ENCODE assay signal across 19 mouse cellular contexts in genomic region chr7:64456176-64456575, GRCm38 (mm10). TPM values are rescaled to one million over a fixed set of nuclear protein-coding genes. Genes with fewer than 3 reads are reported as not detected.
A peak's percentile ranks its signal among the peaks of the same experiment; 100 is the strongest.
DNase-seq lines count a peak whose midpoint lies in the region; ATAC-seq and TF ChIP-seq lines count a peak whose summit lies in the region.
"Had no signal": no experiment of that assay in that cellular context is flagged by ENCODE, and none has a peak within 500 bp of the region (broad histone marks: within the 10 kb centered on the region; RNA-seq: fewer than 3 reads in every experiment).

No protein-coding gene starts in this region.

- H3K4me3 ChIP-seq in hindbrain, postnatal 0 days (ENCODE audit: low read length), result no peak overlapping the region
- no peak overlapping the region for H3K4me3 ChIP-seq in hindbrain, embryonic 12.5 days
- no peak overlapping the region for H3K4me3 ChIP-seq in midbrain, embryonic 14.5 days (replicated peaks; ENCODE audit: low read depth, low read length)
- no peak overlapping the region for H3K4me3 ChIP-seq in midbrain, embryonic 11.5 days (ENCODE audit: low read depth, low read length)
- H3K4me3 ChIP-seq: embryonic facial prominence, embryonic 15.5 days; erythroblast, embryonic 14.5 days; forebrain, embryonic 10.5 days; forebrain, embryonic 15.5 days; heart, embryonic 10.5 days; hindbrain, embryonic 13.5 days had no signal

- TF ChIP-seq POLR2A in brain, embryonic 14.5 days (IDR thresholded peaks at IDR 0.05; ENCODE audit: borderline replicate concordance, extremely low read depth, insufficient read depth, insufficient read length, poor library complexity, severe bottlenecking), result no peak

- no peak for ATAC-seq in hindbrain, postnatal 0 days
- no peak for ATAC-seq in hindbrain, embryonic 12.5 days (ENCODE audit: low FRiP score)
- ATAC-seq in midbrain, embryonic 14.5 days (ENCODE audit: low FRiP score, low TSS enrichment), result no peak
- no peak for ATAC-seq in midbrain, embryonic 11.5 days (ENCODE audit: low FRiP score)
- ATAC-seq: forebrain, embryonic 15.5 days had no signal

- H3K36me3 ChIP-seq in hindbrain, postnatal 0 days (ENCODE audit: insufficient read depth, low read length), result no peaks in the 10 kb centered on the region
- H3K36me3 ChIP-seq in hindbrain, embryonic 12.5 days, result no peaks in the 10 kb centered on the region
- no peaks in the 10 kb centered on the region for H3K36me3 ChIP-seq in midbrain, embryonic 14.5 days (ENCODE audit: control insufficient read depth, insufficient read depth, low read length)
- H3K36me3 ChIP-seq in midbrain, embryonic 11.5 days (ENCODE audit: control insufficient read depth, insufficient read depth, low read length), result no peaks in the 10 kb centered on the region
- H3K36me3 ChIP-seq: embryonic facial prominence, embryonic 15.5 days; forebrain, embryonic 10.5 days; forebrain, embryonic 15.5 days; heart, embryonic 10.5 days; hindbrain, embryonic 13.5 days had no signal

- TF ChIP-seq CTCF in hindbrain, postnatal 0 days (IDR thresholded peaks at IDR 0.05; ENCODE audit: low read depth), result no peak
- no peak for TF ChIP-seq CTCF in brain, embryonic 14.5 days (IDR thresholded peaks at IDR 0.05; ENCODE audit: borderline replicate concordance, extremely low read depth, insufficient read depth, insufficient read length)

- no peak overlapping the region for H3K9ac ChIP-seq in hindbrain, postnatal 0 days (replicated peaks; ENCODE audit: low read length)
- no peak overlapping the region for H3K9ac ChIP-seq in hindbrain, embryonic 12.5 days
- no peak overlapping the region for H3K9ac ChIP-seq in midbrain, embryonic 14.5 days (replicated peaks; ENCODE audit: low read length)
- no peak overlapping the region for H3K9ac ChIP-seq in midbrain, embryonic 11.5 days (ENCODE audit: low read length)
- H3K9ac ChIP-seq: embryonic facial prominence, embryonic 15.5 days; forebrain, embryonic 15.5 days; hindbrain, embryonic 13.5 days had no signal

- H3K27me3 ChIP-seq in hindbrain, postnatal 0 days (ENCODE audit: insufficient read depth, low read length), result no peaks in the 10 kb centered on the region
- H3K27me3 ChIP-seq in hindbrain, embryonic 12.5 days, result no peaks in the 10 kb centered on the region
- no peaks in the 10 kb centered on the region for H3K27me3 ChIP-seq in midbrain, embryonic 14.5 days (ENCODE audit: control insufficient read depth, insufficient read depth, low read length)
- no peaks in the 10 kb centered on the region for H3K27me3 ChIP-seq in midbrain, embryonic 11.5 days (ENCODE audit: control insufficient read depth, insufficient read depth, low read length)
- H3K27me3 ChIP-seq: embryonic facial prominence, embryonic 15.5 days; forebrain, embryonic 15.5 days; hindbrain, embryonic 13.5 days had no signal

- DNase-seq in hindbrain, postnatal 0 days (ENCODE audit: low spot score), result peak; percentile 47
- DNase-seq in midbrain, embryonic 14.5 days, result peak; percentile 18
- no peak for DNase-seq in midbrain, embryonic 11.5 days (ENCODE audit: low spot score, missing footprints)
- DNase-seq in brain, embryonic 14.5 days (ENCODE audit: low read depth), result peak; percentile 15
- peak; percentile 17 for DNase-seq in retina, embryonic 14.5 days (ENCODE audit: low spot score)
- no peak for DNase-seq in kidney, adult 8-10 months
- DNase-seq: adrenal gland, adult 2 months; adrenal gland, postnatal 25 days; gastrocnemius, postnatal 10 days; heart, adult 18-20 months; heart, postnatal 10 days; heart, postnatal 4 days had no signal

- H3K4me1 ChIP-seq in hindbrain, postnatal 0 days (ENCODE audit: insufficient read depth, low read length), result 0 out of 2 replicates have a peak, but pooled peaks cover 9% of the 10 kb centered on the region
- peaks cover 8% of the 10 kb centered on the region for H3K4me1 ChIP-seq in hindbrain, embryonic 12.5 days
- H3K4me1 ChIP-seq in midbrain, embryonic 14.5 days (ENCODE audit: control insufficient read depth, insufficient read depth, low read length), result peaks cover 4% of the 10 kb centered on the region; the same call in 1 of the 2 replicates
- H3K4me1 ChIP-seq in midbrain, embryonic 11.5 days (ENCODE audit: control insufficient read depth, insufficient read depth, low read length), result no peaks in the 10 kb centered on the region
- H3K4me1 ChIP-seq: embryonic facial prominence, embryonic 15.5 days; heart, embryonic 10.5 days had no signal

- no peaks in the 10 kb centered on the region for H3K9me3 ChIP-seq in hindbrain, postnatal 0 days (ENCODE audit: low read length)
- H3K9me3 ChIP-seq in hindbrain, embryonic 12.5 days (replicated peaks), result no peaks in the 10 kb centered on the region
- no peaks in the 10 kb centered on the region for H3K9me3 ChIP-seq in midbrain, embryonic 14.5 days (ENCODE audit: control insufficient read depth, low read length)
- H3K9me3 ChIP-seq in midbrain, embryonic 11.5 days (ENCODE audit: control insufficient read depth, low read length), result no peaks in the 10 kb centered on the region
- H3K9me3 ChIP-seq: embryonic facial prominence, embryonic 15.5 days; forebrain, embryonic 10.5 days; forebrain, embryonic 15.5 days; heart, embryonic 10.5 days; hindbrain, embryonic 13.5 days had no signal

- WGBS in hindbrain, postnatal 0 days, result 59% methylated on average over 4 of the region's 4 CpGs
- WGBS in hindbrain, embryonic 12.5 days, result 90% methylated on average over 4 of the region's 4 CpGs
- 87% methylated on average over 4 of the region's 4 CpGs for WGBS in midbrain, embryonic 14.5 days
- WGBS in midbrain, embryonic 11.5 days, result 88% methylated on average over 4 of the region's 4 CpGs

- no peak overlapping the region for H3K27ac ChIP-seq in hindbrain, postnatal 0 days
- H3K27ac ChIP-seq in hindbrain, embryonic 12.5 days, result no peak overlapping the region
- no peak overlapping the region for H3K27ac ChIP-seq in midbrain, embryonic 14.5 days (replicated peaks; ENCODE audit: low read depth, low read length)
- H3K27ac ChIP-seq in midbrain, embryonic 11.5 days (ENCODE audit: low read depth, low read length), result no peak overlapping the region
- H3K27ac ChIP-seq: embryonic facial prominence, embryonic 15.5 days; forebrain, embryonic 10.5 days; forebrain, embryonic 15.5 days; heart, embryonic 10.5 days; hindbrain, embryonic 13.5 days had no signal

- no peak overlapping the region for H3K4me2 ChIP-seq in hindbrain, postnatal 0 days (ENCODE audit: low read depth, low read length)
- no peak overlapping the region for H3K4me2 ChIP-seq in hindbrain, embryonic 12.5 days (replicated peaks)
- no peak overlapping the region for H3K4me2 ChIP-seq in midbrain, embryonic 14.5 days (ENCODE audit: low read length)
- no peak overlapping the region for H3K4me2 ChIP-seq in midbrain, embryonic 11.5 days
- H3K4me2 ChIP-seq: embryonic facial prominence, embryonic 15.5 days; forebrain, embryonic 15.5 days; hindbrain, embryonic 13.5 days had no signal

RNA-seq across cellular contexts. Expression of gene Apba2, which starts 45.3 kb away (rescaled TPM):
- 474 and 567 TPM in 2 replicates for total RNA-seq in hindbrain, postnatal 0 days (2014; rRNA removed)
- 180 and 181 TPM in 2 replicates for polyA plus RNA-seq in hindbrain, postnatal 0 days (2015; fragmentation: Nextera tagmentation; extraction: Ambion mirVana)
- polyA plus RNA-seq in hindbrain, embryonic 12.5 days (2016; fragmentation: Nextera tagmentation; extraction: Ambion mirVana), result 112 and 119 TPM in 2 replicates
- polyA plus RNA-seq in midbrain, embryonic 14.5 days (2014; fragmentation: Nextera tagmentation; extraction: Ambion mirVana), result 181 and 184 TPM in 2 replicates
- polyA plus RNA-seq in midbrain, embryonic 11.5 days (2014; fragmentation: Nextera tagmentation; extraction: Ambion mirVana), result 68.3 and 82.4 TPM in 2 replicates
- polyA plus RNA-seq in brain, embryonic 14.5 days (2012; rRNA removed), result 152 and 182 TPM in 2 replicates
- total RNA-seq: adrenal gland, postnatal 25 days had no signal
- polyA plus RNA-seq: erythroblast, embryonic 14.5 days had no signal

Comparison
In these comparisons a context has a peak if more than half of its experiments do, and no peak if none do; other contexts are left out.
1. DNase-seq: peak in hindbrain, postnatal 0 days (single experiment), midbrain, embryonic 14.5 days (single experiment), brain, embryonic 14.5 days (single experiment) and retina, embryonic 14.5 days (single experiment); none in midbrain, embryonic 11.5 days (single experiment) and kidney, adult 8-10 months (0 of 2).